Mouse (Mus musculus) forebrain, embryonic 10.5 days (tissue): Measurements from ENCODE around the gene Atp1b1. TPM values are rescaled to one million over a fixed set of nuclear protein-coding genes. Genes with fewer than 3 reads are reported as not detected.

Experiments
- DNase-seq: peaks from one replicate; pipeline ENCODE4 v3.0.0-alpha.2; 2017; ENCODE audit warnings: low spot score; ENCODE audit errors: extremely low spot score
- H3K27ac ChIP-seq: fragments of 300-500 bp; sonication (generic); 2 replicates; pipeline ENCODE4 v1.5.1; 2016; ENCODE audit warnings: mild to moderate bottlenecking
- H3K27me3 ChIP-seq: fragments of 300-500 bp; sonication (generic); 2 replicates; pipeline ENCODE4 v1.6.1; 2016; ENCODE audit warnings: mild to moderate bottlenecking; ENCODE audit not compliant: poor library complexity, severe bottlenecking
- H3K36me3 ChIP-seq: fragments of 300-500 bp; sonication (generic); replicated peaks from 2 replicates; pipeline ENCODE4 v1.6.1; 2016; ENCODE audit warnings: mild to moderate bottlenecking, moderate library complexity
- H3K4me1 ChIP-seq: fragments of 300-500 bp; sonication (generic); 2 replicates; pipeline ENCODE4 v1.6.1; 2016
- H3K4me3 ChIP-seq: fragments of 300-500 bp; sonication (generic); 2 replicates; pipeline ENCODE4 v1.5.1; 2016; ENCODE audit warnings: mild to moderate bottlenecking, moderate library complexity
- H3K9me3 ChIP-seq: fragments of 300-500 bp; sonication (generic); 2 replicates; pipeline ENCODE4 v1.6.1; 2016; ENCODE audit warnings: mild to moderate bottlenecking, moderate library complexity
- WGBS: fragments of 180-500 bp; shearing (Covaris S2); methylation state at CpG from one replicate; pipeline ENCODE4 v1.1.7; 2016; 5-methylcytosine and 5-hydroxymethylcytosine counted together
- polyA plus RNA-seq: library from polyadenylated mRNA; unstranded; fragments of >200 nt; fragmentation: Nextera tagmentation; extraction: Ambion mirVana; gene quantifications from 2 replicates; pipeline ENCODE4 v1.2.1, GENCODE M21; 2016

Atp1b1 gene
- polyA plus RNA-seq: 7.8 and 9.9 TPM in 2 replicates

DNA sequence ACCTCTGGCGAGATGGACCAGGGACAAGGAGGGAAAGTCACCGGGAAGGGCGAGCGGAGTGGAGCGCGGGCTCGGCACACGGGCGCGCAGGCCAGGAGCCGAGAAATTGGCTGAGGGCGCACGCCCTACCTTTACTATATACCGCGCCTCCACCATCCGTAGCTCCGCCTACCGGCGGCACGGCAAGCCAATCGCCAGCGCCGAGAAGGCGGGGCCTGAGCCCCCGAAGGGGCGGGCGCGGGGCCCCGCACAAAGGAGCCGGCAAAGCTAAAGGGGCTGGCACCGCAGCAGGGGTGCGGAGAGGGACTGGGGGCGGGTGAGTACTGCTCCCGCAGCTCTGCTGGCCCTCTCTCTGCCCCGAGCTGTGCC, at the start of gene Atp1b1:
TSS of gene Atp1b1 (minus strand) at position 111 of the 369 bp plus-strand sequence.
- Histone ChIP-seq H3K27me3 (peaks cover 69% of the 10 kb centered on the region), H3K4me3 (peak within 1 kb of the TSS; percentile 71), H3K4me1 (peaks cover 56% of the 10 kb centered on the region), H3K9me3 (no peaks in the 10 kb centered on the region), H3K27ac (peak within 1 kb of the TSS; percentile 91), H3K36me3 (peaks cover 4% of the 10 kb centered on the region)
- under 1% methylated on average over 35 of the region's 35 CpGs for WGBS
- DNase-seq: peak; percentile 79

DNA sequence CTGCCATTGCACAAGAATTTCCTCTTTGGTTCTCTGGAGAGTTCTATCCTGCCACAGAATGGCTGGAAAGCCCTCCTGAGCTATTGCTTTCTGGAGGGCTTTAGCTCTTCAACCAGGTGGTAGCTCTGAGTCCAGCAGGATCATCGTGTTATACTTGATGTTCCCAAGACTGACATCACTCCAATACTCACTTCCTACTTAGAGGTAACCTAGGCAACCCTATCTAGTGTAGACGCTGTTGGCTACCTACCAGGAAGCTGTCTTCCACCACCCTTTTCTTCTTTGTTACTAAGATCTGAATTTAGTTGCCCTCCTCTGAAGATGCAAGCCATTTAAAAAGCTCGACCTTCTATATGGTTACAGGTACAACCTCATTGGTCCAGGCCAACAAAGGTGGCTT, 46.9 kb upstream of the Atp1b1 start:
- DNase-seq: no peak
- 84% methylated on average over 3 of the region's 3 CpGs for WGBS
- Histone ChIP-seq H3K27me3 (no peaks in the 10 kb centered on the region), H3K4me1 (peaks cover 25% of the 10 kb centered on the region), H3K36me3 (no peaks in the 10 kb centered on the region), H3K27ac (no peak overlapping the region), H3K4me3 (no peak overlapping the region), H3K9me3 (no peaks in the 10 kb centered on the region)

DNA sequence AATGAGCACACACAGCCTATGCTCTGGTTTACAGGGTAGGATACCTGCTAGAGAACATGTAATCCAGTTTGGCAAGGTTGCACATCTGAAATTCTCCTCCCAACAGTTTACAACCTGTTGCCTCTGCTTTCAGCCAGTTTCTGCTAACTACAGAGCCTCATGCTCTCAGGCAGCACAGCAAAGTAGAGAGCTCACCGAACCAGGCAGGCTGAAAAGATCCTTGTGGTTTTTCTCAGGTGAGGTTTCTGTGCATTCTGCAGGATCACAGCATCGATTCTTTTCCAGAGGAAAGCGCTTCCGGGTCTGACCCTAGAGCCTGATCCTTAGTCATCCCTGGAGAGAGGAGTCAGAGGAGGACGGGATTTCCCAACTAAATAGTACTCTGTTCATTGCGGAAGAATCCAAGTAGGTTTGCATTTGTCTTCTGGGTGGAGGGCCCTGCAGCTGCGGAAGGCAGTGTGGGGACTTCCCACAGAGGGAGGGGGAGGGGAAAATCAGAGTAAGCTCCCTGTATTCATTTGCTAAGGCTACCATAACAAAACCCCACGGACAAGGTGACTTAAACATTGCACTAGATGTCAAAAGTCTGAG, 45.1 kb upstream of the Atp1b1 start:
- Histone ChIP-seq H3K4me3 (no peak overlapping the region), H3K4me1 (peaks cover 19% of the 10 kb centered on the region), H3K27me3 (no peaks in the 10 kb centered on the region), H3K9me3 (no peaks in the 10 kb centered on the region), H3K36me3 (no peaks in the 10 kb centered on the region), H3K27ac (no peak overlapping the region)
- 47% methylated on average over 8 of the region's 8 CpGs for WGBS
- DNase-seq: no peak

DNA sequence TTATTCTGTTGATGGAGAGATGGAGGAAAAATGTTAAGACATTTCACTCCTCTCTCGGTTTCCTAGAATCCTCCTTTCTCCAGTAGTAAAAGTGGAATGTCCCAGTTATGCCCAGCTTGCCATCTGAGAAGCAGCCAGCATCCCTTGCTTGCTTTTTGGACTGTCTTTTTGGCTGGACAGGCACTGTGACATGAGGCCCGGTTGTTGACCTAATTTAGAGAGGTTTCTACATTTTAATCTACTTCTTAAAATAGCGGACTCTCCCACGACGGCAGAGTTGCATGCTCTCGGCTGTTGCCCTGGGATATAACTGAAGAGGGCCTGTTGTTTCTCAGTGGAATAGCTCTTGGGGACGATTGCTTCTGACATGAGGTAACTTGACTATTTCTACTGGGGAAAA, 44.1 kb upstream of the Atp1b1 start:
- Histone ChIP-seq H3K36me3 (no peaks in the 10 kb centered on the region), H3K4me3 (no peak overlapping the region)

DNA sequence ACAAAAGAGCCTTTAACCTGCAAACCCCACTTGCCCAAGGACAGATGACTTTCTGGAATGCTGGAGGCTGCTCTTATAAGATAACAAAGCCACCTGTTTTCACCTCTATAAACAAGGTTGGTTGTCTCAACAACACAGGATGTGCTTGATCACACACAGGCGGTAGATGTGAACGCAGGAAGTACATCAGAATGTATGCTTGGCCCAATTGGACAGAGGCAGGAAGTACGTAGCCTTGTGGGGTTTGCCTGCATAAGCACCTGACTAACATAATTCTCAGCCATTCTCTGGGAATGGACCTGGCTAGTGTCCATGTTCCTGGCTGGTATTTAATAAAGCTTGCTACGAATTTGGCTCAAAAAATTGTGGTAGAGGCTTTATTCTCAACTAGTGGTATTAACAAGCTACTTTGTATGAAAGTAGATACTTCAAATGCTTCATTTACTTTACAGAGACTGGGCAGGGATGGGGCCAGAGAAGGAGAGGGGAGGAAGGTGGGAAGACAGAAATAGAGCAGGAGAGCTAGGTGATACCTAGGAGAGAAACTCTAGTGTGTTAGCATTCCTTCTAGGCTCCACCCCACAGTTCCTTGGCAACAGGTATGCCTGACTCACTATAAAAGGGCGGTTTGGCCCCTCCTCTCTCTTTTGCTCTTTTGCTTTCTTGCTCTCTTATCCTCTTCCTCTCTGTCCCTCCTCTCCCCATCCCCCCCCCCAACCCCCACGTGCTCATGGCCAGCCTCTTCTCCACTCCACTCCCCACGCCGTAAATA, 36.8 kb upstream of the Atp1b1 start:
- DNase-seq: no peak
- H3K27ac ChIP-seq: no peak overlapping the region
- H3K27me3 ChIP-seq: no peaks in the 10 kb centered on the region
- H3K9me3 ChIP-seq: no peaks in the 10 kb centered on the region
- no peaks in the 10 kb centered on the region for H3K4me1 ChIP-seq
- no peaks in the 10 kb centered on the region for H3K36me3 ChIP-seq
- H3K4me3 ChIP-seq: no peak overlapping the region
- 73% methylated on average over 8 of the region's 8 CpGs for WGBS

More for the DNA sequence above, 44.1 kb upstream of the Atp1b1 start:
- 88% methylated on average over 7 of the region's 7 CpGs for WGBS
- Histone ChIP-seq H3K27me3 (no peaks in the 10 kb centered on the region), H3K9me3 (no peaks in the 10 kb centered on the region), H3K4me1 (peaks cover 9% of the 10 kb centered on the region), H3K27ac (no peak overlapping the region)
- DNase-seq: no peak

DNA sequence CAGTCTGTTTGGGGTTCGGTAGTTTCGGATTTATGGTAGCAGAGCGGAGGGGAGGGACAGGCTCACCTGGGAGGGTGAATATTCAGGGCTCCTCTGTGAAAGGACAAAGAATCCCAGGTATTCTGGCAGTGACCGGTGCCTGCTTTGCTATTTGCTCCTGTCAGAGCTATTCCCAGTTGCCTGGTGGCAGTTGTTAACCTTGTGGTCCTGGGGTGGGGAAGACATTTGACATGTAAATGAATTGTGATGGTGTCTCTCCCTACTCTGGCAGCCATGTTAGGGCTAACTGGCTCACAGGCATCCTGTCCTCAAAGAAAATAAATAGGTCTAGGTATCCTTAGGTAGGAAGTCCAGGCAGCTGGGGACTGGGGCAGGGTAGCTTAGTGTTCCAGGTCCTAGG, 36.1 kb upstream of the Atp1b1 start:
- DNase-seq: no peak
- H3K4me1 ChIP-seq: no peaks in the 10 kb centered on the region
- no peaks in the 10 kb centered on the region for H3K27me3 ChIP-seq
- H3K36me3 ChIP-seq: no peaks in the 10 kb centered on the region
- H3K4me3 ChIP-seq: no peak overlapping the region
- 64% methylated on average over 4 of the region's 4 CpGs for WGBS
- no peaks in the 10 kb centered on the region for H3K9me3 ChIP-seq
- H3K27ac ChIP-seq: no peak overlapping the region

DNA sequence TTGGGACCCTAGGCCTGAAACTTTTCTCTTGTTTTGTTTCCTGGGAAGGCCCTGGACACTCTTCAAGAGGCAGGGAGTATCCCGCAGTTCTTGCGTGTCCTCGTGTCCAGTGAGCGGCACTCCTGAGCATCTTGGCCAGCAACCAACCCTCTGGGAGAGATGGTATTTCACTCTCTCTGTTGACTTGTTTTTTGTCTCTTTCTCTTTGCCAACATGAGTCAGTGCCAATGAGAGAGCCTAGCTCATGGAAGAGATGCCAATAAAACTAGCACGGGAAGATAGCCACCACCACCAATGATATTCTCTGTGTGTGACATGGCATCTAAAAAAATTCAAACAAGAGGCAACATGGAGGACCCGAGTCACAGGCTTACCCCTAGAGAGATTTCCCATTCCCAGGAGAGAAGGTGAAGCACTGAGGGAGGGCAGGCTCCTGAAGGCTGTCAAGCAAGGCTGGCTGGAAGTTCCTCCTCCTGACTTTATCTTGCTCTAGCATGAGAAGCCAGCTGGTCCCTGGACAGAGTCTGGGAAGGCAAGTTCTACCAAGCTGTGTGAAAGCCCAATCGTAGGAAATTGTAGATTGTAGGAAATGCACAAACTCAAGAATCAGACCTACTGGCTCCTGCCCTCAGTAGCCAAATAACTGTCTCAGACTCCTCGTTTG, 35.0 kb upstream of the Atp1b1 start:
- WGBS: 89% methylated on average over 8 of the region's 8 CpGs
- DNase-seq: no peak
- H3K27ac ChIP-seq: no peak overlapping the region

DNA sequence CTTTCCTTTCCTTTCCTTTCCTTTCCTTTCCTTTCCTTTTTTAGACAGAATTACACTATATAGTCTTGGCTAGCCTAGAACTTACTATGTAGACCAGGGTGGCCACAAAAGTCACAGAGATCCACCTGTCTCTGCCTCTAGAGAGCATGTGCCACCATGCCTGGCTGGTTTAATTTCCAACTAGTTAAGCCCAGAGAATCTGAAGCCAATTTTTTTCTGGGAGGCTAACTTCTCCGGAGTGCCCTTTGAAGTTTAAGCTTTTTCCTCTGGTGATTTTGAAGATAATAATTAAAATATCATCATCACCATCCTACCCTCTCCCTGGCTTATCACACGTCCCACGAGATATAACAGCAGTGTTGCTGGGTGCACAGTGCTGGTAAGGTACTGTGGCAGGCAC, 34.3 kb upstream of the Atp1b1 start:
- H3K4me1 ChIP-seq: no peaks in the 10 kb centered on the region
- H3K4me3 ChIP-seq: no peak overlapping the region
- WGBS: 87% methylated on average over 3 of the region's 3 CpGs
- no peaks in the 10 kb centered on the region for H3K9me3 ChIP-seq
- DNase-seq: no peak
- H3K36me3 ChIP-seq: no peaks in the 10 kb centered on the region
- no peaks in the 10 kb centered on the region for H3K27me3 ChIP-seq
- H3K27ac ChIP-seq: no peak overlapping the region

More for the DNA sequence above, 35.0 kb upstream of the Atp1b1 start:
- Histone ChIP-seq H3K27me3 (no peaks in the 10 kb centered on the region), H3K9me3 (no peaks in the 10 kb centered on the region), H3K4me3 (no peak overlapping the region), H3K4me1 (no peaks in the 10 kb centered on the region), H3K36me3 (no peaks in the 10 kb centered on the region)

DNA sequence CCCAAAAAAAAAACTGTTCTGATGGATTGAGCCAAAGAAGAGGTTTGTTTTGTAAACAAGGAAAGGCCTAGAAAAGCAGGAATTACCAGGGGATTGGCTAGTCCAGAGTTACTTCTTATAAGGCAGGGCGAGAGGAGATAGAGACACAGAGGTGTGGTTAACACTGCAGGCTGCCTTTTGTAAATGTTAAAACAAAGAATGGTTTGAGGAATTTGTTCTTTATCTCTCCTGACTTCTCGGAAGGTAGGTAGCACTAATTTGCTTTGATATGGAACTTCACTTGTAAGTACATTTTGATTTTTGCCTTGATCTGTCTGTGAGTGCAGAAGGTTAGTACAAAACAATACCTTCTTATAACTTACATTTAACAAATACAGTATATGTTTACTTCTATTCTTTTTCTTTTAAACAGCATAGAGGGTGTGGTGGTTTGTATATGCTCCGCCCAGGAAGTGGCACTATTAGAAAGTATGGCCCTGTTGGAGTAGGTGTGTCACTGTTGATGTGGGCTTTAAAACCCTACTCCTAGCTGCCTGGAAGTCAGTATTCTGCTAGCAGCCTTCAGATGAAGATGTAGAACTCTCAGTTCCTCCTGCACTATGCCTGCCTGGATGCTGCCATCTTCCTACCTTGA, 31.9 kb upstream of the Atp1b1 start:
- Histone ChIP-seq H3K4me1 (no peaks in the 10 kb centered on the region), H3K27ac (no peak overlapping the region), H3K4me3 (no peak overlapping the region), H3K27me3 (no peaks in the 10 kb centered on the region), H3K9me3 (no peaks in the 10 kb centered on the region), H3K36me3 (no peaks in the 10 kb centered on the region)
- DNase-seq: no peak
- 88% methylated on average over 3 of the region's 3 CpGs for WGBS

DNA sequence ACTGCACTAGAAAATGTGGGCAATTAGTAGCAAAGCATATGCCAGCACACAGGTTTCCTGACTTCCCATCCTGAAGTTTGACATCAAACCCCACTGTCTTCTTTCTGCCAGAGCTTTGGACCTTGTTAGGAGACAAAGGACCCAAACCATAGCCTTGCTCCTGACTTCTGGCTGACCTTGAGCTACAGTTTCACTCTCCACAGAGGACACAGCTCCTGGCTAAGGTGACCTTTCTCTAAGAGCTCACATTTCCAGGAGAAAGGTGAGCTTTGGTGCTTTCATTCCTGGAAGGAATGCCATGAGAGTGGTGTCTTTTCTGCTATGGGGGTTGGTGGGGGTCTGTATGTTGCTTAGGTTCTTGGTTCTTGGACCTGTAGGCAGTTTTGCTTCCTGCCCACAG, 25.6 kb upstream of the Atp1b1 start:
- Histone ChIP-seq H3K27me3 (no peaks in the 10 kb centered on the region), H3K9me3 (no peaks in the 10 kb centered on the region), H3K4me3 (no peak overlapping the region), H3K36me3 (no peaks in the 10 kb centered on the region), H3K4me1 (0 out of 2 replicates have a peak, but pooled peaks cover 2% of the 10 kb centered on the region), H3K27ac (no peak overlapping the region)
- no peak for DNase-seq

DNA sequence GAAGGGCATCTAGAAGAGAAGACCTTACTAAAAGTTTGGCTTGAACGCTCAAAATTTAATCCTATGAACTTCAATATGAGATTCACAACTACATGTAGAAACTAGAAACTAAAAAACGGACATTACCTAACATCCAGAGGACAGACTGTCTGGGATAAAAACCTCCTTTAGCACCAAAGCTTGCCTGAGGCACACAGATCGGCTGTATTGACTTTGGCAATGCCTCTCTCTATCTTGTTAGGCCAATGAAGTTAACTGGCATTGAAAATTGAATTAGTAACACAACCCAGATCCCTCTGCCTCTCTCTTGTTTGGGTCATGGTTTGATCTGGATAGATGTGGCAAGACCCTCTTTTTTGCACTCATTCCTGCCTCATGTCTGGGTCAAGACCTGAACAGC, 24.7 kb upstream of the Atp1b1 start:
- Histone ChIP-seq H3K36me3 (no peaks in the 10 kb centered on the region), H3K27ac (no peak overlapping the region), H3K4me1 (0 out of 2 replicates have a peak, but pooled peaks cover 2% of the 10 kb centered on the region), H3K4me3 (no peak overlapping the region), H3K27me3 (no peaks in the 10 kb centered on the region), H3K9me3 (no peaks in the 10 kb centered on the region)
- 79% methylated on average over 3 of the region's 3 CpGs for WGBS
- DNase-seq: no peak

DNA sequence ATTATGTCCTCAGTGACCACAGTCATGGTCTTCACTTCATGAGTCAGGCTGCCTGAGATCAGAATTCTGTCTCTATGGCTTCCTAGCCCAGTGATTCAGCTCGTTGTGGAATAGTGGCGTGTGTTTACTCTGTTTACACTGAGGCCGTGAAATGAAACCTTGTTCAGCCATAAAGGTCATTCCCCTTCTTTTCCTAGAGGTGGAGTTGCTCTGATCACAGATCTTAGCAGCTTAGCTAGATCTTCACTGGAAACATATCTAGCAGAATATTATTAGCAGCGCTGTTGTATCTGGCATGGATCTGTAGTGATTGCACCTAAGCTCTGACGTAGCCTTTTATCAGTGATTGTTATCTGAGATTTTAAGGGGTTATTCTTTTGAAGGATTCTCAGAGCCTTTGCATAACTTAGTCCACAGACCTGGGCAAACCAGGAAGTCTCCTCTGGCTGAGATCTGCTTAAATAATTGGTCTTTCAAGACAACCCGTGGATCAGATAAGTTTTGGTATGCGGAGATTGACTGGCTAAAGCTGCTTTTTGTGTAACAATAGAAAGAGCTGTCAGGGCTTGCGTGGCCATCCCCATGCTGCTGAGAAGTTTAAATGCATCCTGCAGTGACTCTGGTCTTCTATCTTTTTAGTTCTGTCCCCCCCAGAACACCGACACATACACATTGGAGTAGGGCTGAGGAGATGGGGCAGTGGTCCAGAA, 23.6 kb upstream of the Atp1b1 start:
- Histone ChIP-seq H3K36me3 (no peaks in the 10 kb centered on the region), H3K27ac (no peak overlapping the region), H3K27me3 (no peaks in the 10 kb centered on the region), H3K9me3 (no peaks in the 10 kb centered on the region), H3K4me3 (no peak overlapping the region), H3K4me1 (0 out of 2 replicates have a peak, but pooled peaks cover 2% of the 10 kb centered on the region)
- DNase-seq: no peak
- WGBS: 62% methylated on average over 9 of the region's 9 CpGs
